Mouse (Mus musculus): ENCODE results near the gene Thyn1.

Gene Thyn1

DNA sequence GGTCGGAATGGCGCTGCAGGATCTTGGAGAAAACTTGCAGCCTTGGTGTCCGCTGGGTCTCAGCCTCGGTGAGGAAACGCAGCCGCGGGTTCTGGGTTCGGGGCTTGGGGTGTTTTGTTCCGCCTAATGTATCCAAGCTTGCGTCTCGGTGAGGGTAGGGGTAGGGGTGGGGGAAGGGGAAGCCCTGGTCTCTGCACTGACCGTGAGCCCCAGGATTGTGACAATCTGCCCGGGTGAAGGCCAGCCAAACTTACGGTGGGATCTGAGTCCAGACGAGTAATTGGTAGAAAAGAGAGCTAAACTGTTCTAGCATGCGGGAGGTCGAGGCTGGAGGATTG lies 31.2 kb downstream of the Thyn1 start:
- DNase-seq: no peak

DNA sequence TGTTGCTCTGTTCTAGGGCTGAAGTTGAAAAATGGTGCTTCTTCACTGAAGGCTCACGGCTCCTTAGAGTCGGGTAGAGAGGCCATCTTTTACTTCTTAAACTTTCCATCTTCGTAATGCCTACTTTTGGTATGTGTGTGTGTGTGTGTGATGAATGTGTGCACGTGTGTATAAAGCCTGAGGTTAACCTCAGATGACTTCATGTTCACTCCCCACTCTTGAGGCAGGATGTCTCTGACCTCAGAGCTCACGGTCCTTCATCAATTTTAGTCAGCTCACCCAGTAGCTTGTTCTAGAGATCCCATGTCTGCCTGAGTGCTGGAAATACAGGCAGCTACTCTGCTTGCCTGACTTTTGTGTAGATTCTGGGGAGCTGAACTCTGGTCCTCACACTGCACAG lies 44.4 kb downstream of the Thyn1 start:
- no peak for DNase-seq

DNA sequence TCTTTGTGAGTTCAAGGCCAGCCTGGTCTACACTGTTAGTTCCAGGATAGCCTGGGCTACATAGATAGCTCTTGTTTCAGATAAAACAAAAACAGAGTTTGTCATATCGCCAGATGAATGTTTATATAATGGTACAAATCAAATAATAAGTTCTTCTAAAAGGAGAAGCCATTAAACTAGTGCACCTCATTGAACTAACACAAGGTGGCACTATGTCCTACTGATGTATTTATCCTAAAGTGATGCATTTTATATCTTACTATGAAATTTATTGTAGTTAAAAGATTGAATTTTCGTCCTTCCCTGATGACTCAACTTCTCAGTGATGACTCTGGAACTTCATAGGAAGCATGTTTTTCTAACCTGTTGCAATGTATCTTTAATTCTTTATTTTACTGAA lies 50.0 kb downstream of the Thyn1 start:
- no peak for DNase-seq

Measured in retina, postnatal 1 day (tissue).